Mouse (Mus musculus) G1E (cell line): Measurements from ENCODE around the gene 4930562C15Rik.

ENCODE experiments used
- CTCF ChIP-seq: IDR thresholded peaks from 2 replicates; pipeline ENCODE4 v1.5.1; 2012; ENCODE audit warnings: low read depth, low read length, inconsistent platforms, mixed read lengths
- GATA1 ChIP-seq: IDR thresholded peaks from 2 replicates; pipeline ENCODE4 v1.6.1; 2012; ENCODE audit warnings: borderline replicate concordance, low read length, inconsistent platforms, mixed read lengths
- GATA2 ChIP-seq: IDR thresholded peaks from 2 replicates; pipeline ENCODE4 v1.6.1; 2012; ENCODE audit warnings: low read depth, low read length, inconsistent platforms, borderline replicate concordance
- POLR2AphosphoS5 ChIP-seq: IDR thresholded peaks from 2 replicates; pipeline ENCODE4 v1.6.1; 2012; ENCODE audit warnings: low read depth, low read length, inconsistent platforms; ENCODE audit not compliant: insufficient replicate concordance

GRCm38 (mm10) chr16:4909745-4910144 is 74.5 kb downstream of the 4930562C15Rik start:
- TF ChIP-seq CTCF, result no peak
- no peak for TF ChIP-seq POLR2AphosphoS5
- TF ChIP-seq GATA1, result no peak
- TF ChIP-seq GATA2, result no peak
